Mouse (Mus musculus): ENCODE measurements around the gene Igsf8. TPM values are rescaled to one million over a fixed set of nuclear protein-coding genes. Genes with fewer than 3 reads are reported as not detected.

The Igsf8 gene
- total RNA-seq, 2 experiments from 2014 or later = 24.9 to 39.2 TPM

DNA sequence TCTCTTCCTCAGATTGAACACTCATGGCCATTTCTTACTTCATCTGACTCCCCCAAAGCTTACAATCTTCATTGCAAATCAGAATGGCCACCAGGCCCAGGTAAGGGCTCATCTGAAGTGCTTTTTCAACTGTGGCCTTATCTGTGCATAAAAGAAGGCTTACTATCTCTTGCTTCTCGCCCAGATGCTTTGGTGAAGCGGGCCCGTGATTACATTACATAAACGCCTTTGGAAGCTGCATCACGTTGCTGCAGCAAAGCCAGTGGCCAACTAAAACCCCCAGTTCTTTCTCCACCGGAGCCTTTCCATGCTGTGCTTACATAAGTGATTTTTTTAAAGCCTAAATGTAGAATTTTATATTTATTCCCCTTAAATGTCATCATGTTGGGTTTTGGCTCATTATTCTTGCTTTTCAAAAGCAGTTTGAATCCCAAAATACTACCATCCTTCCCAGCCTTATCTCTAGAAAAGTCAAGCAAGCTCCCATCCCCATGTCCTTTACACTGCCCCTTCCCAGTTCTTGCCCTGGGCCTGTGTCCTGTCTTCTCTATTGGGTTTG, 62.4 kb downstream of the Igsf8 start:
- no peak for DNase-seq

DNA sequence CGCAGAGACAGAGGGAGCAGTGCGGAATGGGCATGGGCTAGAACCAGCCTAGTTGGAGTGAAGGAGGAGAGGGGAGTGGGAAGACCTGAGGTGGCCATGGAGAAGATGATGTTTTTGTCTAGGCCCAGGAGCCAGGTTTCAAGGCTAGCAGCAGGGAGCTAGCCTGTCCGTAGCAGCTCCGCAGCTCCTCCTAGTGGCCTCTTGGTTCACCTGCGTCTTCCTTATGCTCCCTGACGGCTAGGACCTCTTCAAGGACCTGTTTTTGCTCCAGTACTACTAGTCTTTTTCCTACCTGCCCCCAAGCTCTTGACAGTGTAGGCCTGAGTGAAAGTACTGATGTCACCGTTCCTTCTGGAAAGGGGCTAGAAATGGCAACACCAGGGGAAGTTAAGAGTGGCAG, 63.3 kb downstream of the Igsf8 start:
- DNase-seq = peak; percentile 78 to 88

DNA sequence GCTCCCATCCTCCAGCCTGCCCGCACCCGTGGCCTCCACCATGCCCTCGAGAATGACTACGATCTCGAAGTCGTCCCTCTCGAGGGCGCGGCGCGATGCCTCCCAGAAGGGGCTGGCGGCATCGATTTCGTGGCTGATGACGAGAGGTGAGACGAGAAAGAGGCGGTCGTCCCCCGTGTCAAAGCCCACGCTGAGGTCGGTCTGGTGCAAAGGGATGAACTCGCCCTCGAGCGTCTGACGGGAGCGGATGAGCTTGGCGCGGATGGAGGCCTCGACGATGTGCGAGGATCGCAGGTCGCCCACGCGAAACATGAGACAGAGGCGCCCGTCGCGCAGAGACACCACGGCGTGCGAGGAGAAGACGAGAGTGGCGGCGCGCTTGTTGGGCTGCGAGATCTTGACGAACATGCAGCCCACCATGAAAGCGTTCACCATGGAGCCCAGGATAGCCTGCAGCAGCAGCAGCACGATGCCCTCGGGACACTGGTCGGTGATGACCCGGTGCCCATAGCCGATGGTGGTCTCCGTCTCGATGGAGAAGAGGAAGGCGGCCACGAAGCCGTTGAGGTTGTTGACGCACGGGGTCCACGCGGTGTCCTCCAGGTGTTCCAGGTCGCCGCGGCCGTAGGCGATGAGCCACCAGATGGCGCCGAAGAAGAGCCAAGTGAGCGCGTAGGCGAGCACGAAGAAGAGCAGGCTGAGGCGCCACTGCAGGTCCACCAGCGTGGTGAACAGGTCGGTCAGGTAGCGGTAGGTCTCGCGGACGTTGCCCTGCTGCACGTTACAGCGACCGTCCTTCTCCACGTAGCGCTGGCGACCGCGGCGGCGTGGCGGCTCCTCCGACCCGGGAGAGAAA, 64.5 kb downstream of the Igsf8 start:
- peak; percentile 82 to 83 for DNase-seq

DNA sequence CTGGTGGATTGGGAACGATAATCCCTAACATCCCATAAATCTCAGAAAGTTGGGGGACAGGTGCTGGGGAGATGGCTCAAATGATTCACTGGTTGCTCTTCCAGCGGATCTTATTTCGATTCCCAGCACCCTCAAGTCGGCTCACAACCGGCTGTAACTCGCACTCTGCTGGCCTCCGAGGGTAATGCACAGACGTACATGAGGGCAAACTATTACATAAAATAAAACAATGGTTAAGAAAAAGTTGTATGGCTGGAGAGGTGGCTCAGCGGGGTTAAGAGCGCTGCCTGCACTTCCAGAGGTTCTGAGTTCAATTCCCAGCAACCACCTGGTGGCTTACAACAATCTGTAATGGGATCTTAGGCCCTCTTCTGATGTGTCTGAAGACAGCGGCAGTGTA, 65.2 kb downstream of the Igsf8 start:
- no peak for DNase-seq

DNA sequence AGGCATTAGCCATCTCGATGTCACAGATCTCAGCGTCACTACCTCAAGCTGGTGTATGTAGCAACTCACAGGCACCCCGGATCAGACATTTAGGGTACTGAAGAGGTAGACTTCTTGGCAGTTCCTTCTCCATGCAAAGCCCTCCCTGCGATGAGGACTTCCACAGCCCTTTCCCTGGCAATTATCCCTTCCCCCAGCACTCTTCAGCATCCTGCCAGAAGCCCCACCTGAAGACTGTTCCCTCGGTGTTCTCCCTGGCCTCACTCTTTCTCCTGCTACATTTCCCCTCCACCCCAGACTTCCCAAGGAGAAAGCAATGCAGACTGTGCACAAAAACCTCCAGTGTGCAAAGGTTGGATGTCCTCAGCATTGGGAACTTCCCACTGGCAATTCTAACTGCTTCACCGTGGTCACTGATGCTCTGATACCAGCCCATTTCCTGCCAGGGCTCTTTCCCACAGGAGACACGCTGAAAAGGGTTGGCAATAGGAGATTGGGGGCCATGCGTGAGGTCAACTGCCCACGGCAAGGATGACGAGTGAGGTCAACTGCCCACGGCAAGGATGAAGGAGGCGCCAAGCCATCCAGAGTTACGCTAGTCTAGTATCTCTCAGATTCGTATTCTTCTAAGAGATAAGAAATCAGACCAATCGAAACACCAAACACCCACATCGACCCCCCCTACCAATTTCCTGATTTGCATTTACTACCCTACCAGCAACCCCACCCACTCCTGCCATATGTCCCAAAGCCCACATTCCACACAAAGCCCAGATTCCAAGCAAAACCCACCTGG, 66.0 kb downstream of the Igsf8 start:
- no peak for DNase-seq

DNA sequence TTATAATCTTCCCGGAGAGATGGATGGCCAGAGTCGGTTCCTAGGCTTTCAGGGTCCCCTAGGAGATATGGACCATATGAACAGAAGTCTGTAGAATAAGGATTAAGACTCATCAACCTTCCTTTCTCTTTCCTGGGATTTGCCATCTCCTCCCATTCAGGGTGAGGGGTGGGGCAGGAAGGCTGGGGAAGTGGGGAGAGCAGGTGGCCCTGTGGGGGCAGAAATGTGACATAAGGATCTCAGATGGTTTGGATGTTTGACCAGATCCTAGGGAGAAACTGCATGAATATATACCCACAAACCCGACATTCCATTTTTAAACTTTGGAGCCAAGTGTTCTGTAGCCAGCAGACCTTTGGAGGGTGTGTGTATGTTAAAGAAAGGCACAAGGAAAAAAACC, 66.6 kb downstream of the Igsf8 start:
- DNase-seq = no peak

DNA sequence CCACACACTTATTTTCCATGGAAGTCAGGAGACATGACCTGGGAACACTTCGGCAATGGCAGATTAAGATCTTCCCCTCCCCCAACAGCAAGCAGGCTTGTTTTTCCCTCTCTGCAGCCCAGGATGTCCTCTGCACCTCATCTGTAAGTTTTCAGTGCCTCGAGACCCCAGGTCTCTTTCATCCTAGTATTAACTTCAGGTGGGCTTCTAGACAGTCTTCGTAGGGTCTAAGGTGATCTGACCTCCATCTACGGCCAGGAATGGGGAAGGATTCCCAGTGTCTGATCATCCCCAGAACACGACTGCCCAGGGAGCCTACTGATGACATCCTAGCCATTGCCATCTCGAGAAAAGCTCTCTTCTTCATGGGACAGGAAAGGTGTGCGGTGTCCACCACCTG, 67.0 kb downstream of the Igsf8 start:
- no peak for DNase-seq

DNA sequence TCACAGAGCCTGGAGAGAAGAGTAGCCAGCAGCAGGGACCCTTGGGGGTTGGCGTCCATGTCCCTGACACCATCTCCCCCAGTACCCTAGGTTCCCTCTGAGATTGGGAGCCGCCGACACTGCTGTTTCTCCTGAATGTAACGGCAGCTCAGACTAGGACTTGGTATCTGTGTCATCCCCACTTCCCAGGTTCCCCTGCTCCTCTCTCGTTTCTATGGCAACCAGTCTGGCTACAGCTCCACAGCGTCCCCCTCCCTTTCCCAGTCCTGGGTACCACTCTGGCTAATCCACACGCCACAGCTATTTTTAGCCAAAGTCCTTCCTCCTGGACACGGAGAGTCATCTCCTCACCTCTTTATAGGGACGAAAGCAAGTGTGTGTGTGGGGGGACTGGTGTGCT, 67.7 kb downstream of the Igsf8 start, which contains the start of gene Kcnj9:
Kcnj9 (minus strand) TSS at position 188 of the 400 bp plus-strand sequence.
- DNase-seq = no peak

DNA sequence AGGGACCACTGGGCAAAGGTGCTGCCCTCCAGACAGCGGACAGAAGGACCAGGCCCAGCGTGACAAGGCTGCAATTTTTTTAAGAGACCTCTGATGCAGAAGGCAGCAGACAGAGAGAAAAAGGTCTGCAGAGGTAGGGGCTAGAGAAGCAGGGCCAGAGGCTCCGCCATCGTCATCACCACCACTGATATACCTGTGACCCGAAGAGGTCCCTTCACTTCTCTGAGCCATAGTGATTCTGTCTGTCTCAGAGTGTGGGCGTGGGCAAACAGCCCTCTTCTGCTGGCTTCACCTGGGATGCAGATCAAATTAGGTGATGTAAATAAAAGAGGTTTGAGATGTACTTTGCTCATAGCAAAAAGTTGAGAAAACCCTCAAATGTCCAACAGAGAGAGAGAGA, 68.2 kb downstream of the Igsf8 start:
- no peak for DNase-seq

DNA sequence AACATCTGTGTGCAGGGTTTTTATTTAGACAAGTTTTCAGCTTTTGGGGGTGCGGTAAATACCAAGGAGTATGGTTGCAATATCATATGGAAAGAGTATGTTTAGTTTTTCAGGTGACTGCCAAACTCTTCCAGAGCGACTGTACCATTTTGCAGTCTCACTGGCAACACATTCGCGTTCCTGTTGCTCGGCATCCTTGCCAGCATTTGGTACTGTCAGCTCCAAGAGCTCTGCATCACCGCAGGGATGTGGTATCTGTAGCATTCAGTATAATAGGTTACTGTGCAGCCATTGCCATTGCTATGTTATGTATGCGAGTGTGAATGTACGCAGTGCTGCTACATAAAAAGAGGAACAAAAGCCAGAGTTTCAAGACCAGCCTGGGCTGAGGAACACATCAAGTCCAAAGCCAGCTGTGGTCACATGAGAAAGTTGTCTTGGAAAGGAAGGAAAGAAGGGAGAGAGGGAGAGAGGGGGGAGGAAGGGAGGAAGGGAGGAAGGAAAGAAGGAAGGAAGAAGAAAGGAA, 70.0 kb downstream of the Igsf8 start:
- DNase-seq = no peak

DNA sequence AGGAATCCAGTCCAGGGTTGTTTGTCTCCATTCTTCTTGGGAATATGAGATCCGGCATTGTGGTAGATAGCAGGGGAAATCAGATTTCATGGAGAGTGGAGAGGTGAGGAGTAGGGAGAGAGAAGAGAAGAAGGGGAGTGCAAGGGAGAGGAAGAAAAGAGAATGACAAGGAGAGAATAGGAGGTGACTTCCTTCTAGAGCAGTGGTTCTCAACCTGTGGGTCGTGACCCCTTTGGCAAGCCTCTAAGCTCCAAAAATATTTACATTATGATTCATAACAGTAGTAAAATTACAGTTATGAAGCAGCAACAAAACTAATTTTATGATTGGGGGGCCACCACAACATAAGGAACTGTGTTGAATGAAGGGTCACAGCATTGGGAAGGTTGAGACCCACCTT, 71.5 kb downstream of the Igsf8 start:
- DNase-seq = no peak

DNA sequence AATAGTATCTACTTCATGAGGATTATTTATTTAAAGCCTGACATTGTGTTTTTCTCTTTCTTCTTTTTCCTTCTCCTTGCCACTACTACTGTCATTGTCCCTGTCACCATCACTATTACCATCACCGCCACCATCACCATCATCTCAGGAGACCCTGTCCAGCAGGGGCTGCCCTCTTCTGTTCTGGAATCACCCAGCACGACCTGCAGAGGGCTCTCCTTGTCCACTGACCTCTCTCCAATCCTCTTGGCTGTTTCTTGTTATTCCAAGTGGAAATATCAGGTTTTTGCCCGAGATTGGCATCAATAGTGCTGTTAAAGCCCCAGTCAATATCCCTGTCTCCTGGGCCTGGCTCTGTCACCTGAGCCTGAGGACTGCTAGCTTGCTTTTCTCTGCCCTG, 72.1 kb downstream of the Igsf8 start:
- no peak for DNase-seq

DNA sequence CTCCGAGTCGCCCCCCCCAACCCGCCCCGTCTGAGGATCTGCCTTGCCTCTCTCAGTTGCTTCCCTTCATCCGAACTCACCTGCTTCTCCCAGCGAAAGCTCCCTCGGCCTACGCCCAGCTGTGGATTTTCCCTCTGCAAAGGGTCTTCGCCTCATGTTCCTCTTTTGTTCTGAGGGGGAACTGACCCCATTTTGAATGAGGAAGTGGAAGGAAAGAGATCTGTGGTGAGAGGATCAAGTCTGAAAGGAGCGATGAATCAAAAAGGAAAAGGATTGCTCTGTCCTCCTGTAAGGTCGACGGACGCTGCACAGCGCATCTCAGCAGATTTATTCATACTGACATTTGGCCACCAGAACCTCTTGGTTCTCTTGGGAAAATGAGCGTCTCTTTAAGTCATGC, 74.4 kb downstream of the Igsf8 start:
- DNase-seq = no peak

DNA sequence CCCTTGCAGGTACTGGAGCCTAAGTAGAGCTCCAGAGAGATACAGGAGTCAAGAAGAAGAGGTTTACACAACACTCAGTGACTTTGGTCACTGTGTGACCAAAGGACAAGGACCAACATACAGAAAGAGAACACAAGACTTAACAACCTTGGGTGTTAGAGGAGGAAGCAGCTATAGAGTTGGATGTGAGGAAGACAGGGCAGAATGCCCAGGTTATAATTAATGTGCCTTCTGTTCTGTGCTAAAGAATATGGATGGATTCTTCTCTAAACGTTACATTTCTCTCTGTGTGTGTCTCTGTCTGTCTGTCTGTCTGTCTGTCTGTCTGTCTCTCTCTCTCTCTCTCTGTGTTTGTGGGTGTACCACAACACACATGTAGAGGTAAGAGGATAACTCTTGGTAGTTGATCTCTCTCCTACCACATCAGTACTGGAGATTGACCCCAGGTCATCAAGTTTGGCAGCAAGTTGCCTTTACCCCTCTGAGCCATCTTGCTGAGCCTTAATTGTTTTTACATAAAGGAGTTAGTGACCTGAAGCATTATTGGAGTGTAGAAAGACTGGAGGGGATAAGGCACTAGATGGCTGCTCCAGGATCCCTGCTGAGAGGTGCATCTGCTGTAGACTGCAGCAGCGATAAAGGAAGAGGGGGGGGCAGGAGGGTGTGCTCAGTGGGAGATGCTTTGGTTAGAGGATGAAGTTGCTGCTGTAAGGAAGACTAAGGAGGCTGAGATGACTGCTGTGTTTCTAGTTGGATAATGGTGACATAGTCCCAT, 76.2 kb downstream of the Igsf8 start:
- DNase-seq = no peak

DNA sequence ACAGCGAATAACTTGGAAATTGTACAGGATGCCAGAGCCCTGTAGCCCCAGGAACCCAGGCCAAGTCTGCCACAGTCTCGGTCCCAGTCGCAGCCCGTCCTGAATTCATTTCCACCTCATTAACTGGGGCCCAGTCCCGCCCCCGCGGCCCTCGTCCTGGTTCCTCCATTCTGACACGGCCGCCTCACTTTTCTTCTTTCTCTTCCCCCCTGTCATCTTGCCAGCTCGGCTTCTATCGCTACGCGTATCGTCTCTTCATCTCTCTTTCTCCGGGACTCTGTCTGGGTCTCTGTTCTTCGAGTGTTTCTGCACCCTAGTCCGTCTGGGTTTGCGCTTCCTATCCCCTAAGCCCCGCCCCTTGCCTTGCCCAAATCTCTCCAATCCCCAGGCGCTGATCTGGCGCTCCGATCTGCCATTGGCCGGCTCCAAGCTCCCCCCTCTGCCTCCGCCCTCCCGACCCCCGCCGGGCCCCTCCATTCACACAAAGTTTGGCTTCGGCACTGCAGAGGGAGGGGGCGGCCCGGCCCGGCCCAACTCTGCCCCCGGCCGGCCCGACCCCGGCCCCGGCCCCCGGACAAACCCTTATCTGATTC, 79.4 kb downstream of the Igsf8 start, which contains the start of gene Kcnj10:
Kcnj10 (plus strand) TSS at position 482 of the 593 bp plus-strand sequence.
- DNase-seq = peak; percentile 85 to 89

DNA sequence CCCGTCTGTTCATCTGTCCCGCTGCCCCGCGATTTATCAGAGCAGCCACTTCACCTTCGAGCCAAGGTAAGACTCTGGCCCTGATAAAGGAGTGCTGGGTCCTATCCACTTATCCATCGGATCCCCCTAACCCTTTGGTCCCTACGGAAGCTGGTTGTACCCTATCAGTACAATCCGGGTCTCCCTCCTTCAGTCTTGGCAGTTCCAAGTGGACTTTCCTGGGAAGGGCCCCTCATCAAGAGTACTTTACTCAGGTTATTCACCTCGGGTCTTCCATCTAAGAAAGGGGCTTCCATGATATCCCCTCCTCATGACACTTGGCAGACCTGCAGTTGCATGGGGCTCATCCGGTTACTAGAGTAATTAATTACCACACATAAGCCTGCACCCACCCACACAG, 79.9 kb downstream of the Igsf8 start:
- DNase-seq = no peak

DNA sequence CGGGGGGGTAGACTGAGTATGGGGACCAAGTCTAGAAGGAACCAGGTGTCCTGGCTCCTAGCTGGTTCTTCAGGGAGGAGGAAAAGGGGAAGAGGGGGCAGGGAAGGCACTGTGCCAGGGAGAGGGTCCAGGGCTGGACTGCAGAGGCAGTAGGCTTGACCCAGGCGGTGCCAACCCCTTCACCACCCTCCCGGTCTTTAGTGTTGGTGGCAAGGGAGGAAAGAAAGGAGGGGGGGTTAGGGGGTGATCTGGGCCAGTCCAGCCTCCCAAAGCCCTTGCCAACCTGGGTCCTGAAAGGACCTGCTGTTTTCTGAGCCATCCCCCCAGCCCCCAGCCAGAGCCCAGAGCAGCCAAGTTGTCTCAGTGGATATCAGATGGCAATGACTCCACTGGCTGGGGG, 81.3 kb downstream of the Igsf8 start:
- DNase-seq = no peak

DNA sequence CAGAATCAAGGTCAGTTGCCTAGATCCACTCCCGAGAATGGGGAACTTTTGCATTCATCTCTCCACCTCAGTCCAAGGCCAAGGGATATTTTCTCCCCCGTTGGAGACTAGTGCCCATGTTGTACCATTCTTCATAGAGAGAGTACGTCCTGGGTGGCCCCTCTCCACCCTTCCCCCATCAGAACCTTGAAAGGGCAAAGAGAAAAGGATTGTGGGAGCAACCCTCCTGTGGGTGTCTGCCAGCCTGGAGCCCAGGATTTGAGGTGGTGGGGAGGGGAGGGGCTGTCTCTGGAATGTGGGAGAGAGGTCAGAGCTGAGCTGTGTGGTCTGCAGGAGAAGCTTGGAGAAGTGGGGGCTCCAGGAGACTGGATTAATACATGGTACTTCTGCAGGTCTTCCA, 82.5 kb downstream of the Igsf8 start:
- DNase-seq = no peak

DNA sequence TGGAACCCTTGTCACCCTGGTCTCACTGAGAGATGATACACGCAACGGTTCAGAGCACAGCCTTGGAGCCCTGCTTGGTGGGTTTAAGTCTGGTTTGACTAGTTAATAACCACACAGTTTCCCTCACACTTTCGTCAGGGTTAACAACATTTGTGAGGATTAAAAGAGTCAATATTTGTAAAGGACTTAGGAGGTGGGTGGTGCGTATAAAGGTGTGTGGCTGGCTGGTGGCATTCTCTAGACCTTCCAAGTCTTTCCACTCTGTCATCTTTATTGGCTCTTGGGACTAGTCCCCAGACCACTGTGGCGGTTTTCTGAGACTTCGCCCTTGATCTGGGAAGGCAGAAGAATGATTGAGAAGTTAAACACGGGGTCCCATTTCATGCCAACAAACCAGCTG, 83.4 kb downstream of the Igsf8 start:
- no peak for DNase-seq

DNA sequence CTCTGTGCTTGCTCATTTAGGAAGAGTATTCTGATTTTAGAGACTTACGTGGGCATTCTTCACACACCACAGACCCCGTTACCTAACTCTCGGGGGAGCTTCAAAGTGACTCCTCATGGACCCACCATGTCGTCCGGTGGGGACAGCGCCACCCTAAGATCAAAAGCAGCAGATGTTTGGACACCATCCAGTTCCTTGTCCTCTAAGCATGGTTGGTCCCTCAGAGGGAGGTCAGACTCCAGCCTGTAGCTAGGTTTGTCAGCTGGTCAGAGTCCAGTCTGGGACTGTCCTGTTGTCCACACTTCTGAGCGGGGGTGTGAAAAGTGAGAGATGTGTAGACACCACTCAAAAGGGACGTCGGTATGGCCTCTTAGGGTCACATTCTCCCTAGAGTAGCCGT, 85.3 kb downstream of the Igsf8 start:
- no peak for DNase-seq

DNA sequence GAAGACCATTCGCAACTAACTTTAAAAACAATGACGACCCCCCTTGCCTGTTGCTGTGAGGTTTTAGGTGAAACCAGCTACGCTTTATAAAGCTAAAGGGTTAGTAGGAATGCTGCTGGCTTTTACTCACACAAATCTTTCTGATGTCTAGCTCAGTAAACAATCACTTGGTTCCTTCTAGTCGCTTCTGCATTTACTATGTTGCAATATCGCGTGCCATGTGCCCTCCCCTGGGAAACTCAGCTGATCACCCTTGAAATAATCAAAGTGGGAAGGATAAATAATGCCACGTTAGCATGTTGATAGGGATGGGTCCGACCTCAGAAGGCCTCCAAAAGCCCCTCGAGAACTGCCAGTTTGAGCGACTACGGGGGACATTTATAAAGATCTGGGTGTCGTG, 85.9 kb downstream of the Igsf8 start:
- no peak for DNase-seq

DNA sequence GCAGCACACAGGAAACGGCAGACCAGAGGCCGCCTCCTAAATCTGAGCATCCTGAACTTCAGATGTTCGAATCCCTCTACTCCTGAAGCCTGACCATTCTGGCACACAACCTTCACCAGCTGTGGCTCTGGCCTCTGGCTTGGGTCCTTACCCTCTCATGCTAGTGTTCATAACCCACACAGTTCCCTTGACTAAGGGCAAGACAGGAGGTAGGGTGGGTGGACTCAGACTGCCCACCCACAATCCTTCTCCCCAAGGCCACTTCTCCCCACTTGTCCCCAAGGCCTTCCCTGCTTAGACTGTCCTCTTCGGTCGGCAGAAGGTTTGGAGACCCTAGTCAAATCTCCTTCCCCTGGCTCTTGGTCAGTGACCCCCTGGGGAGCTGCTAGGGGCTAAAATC, 88.1 kb downstream of the Igsf8 start:
- DNase-seq = no peak

Measured in adrenal gland, postnatal 36 days (tissue).